Mouse (Mus musculus) layer of hippocampus, postnatal 10 days (tissue): Measurements from ENCODE around the gene Rnf169. TPM values are rescaled to one million over a fixed set of nuclear protein-coding genes. Genes with fewer than 3 reads are reported as not detected.

Experiments used
- DNase-seq, 2 experiments: peaks; one replicate each; pipeline ENCODE4 v3.0.0; 2021; ENCODE audit warnings: low spot score in 2 of 2
- long read RNA-seq: library from polyadenylated mRNA; stranded (forward); transcript quantifications from one replicate; pipeline ENCODE4 v2.0.0, GENCODE M21; 2023
- total RNA-seq, 2 experiments: library from RNA; stranded (reverse); gene quantifications; 2 replicates each; pipeline ENCODE4 v1.2.3; 2021

Rnf169 gene
- 10 to 100 TPM; 19.6 to 25.6 TPM for total RNA-seq
- long read RNA-seq, partial matches to known transcripts: 1 of 6 reads
- long read RNA-seq, other reads (novel, unspliced or antisense): 5 of 6 reads

DNA sequence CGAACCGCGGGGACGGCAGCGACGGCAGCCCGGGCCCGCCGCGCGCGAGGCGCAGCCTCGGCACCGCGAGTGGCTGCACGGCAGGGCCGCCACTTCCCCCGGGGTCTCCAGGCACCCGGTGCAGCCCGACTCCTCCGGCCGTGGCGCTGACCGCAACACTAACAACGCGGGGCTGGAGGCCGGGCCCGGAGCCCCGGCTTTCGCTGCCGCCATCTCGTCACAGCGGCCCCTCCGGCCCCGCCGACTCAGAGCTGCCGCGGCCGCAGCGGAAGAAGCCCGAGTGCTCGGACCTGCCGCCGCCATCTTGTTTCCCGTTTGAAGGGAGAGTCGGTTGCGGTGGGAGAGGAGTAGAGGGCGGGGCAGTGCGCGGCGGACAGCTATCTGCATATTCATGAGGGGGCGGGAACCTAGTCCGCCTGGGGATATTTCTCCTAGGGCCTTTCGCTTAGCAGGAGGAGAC is at the start of gene Rnf169:
TSS of gene Rnf169 (minus strand) at position 317 of the 460 bp plus-strand sequence.
- DNase-seq: peak; percentile 85 to 90

DNA sequence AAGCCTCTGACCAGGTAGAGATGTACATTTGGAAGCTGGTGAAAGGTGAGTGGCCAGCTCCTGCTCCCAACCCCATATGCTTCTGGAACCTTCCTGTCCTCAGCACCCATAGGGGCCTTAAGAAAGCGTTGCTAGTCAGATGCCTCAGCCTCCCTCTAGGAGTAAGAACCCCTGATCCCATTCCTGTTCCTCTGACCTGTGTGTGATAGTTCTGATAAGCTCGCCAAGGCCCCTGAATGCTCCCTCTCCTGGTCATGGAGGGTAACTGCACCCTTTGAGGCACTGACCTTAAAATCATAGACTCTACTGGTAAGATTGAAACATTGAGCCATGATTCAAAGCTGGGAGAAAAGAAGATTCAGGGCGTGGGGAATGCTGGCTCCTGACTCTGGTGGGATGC is 49.1 kb upstream of the Rnf169 start:
- DNase-seq: peak in 1 of 2 experiments; percentile 36

DNA sequence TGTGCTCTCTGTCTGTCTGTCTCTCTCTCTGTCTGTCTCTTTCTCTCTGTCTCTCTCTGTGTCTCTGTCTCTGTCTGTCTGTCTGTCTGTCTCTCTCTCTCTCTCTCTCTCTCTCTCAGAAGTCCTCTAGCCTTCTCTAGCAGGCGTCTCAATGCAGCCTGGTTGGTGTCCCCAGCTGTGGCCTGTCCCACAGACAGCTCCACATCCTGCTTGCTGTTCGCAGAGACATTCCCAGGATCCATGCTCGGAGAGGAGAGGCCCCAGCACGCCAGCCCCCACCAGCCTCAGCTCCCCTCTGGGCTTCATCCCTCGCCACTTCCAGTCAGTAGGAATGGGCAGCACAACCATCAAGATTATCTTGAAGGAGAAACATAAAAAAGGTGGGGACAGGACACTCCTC is 47.1 kb upstream of the Rnf169 start:
- no peak for DNase-seq

DNA sequence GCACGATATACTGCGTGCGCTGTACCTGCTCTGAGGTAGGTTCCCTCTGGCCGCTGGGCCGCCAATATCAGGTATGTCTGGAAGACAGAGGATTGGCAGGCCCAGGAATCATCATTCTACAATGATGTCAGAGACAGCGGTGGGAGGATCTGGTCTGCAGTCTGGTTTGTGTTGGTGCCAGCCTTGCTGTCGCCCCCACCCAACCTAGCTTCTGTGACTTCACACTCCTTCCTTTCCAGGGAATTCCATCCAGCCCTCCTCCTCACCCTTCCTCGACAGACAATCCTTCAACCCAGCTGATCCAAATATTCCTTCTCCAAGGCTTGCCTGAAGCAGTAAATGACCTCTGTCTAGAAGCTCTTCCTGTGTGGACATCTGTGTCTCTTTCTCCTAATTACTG is 36.8 kb upstream of the Rnf169 start:
- DNase-seq: no peak

DNA sequence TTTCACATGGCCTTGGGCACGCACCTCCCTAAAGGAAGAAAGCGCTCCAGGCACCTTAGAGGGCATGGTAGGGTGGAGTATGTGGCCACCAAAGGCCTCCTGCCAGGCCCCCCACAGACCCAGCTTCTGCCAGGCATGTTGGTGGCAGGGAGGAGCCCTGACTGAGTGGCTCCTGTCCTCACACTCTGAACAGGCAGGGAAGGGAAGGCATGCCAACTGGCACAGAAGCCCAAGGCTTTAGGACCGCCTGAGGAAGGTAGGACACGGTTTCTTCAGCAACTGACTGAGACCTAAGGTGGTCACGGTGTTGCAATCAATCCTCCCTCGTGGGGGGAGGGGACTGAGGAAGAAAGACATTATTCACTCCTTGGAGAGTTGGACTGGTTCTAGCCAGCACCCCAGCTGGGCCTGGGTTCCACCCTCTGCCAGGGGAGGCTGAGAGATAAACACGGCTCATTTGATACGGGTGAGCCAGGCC is 33.9 kb upstream of the Rnf169 start:
- DNase-seq: no peak

DNA sequence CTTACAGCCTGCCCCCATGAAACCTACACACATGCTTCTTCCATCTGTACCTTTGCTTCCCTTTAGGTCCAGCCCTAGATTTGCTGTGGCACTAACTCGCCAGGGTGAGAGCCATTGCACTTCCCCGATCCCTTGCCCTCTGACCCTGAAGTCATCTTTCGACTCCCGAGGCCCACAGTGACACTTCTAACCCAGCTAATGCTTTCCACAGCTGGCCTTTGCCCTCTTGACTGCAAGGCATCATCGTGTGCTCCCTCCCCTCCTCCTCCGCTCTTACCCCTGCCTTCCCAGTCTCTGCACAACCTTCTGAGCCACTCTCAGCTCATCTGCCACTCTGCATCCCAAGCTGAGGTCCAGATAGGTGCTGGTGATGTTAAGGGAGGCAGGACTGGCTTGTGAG is 32.3 kb upstream of the Rnf169 start:
- DNase-seq: no peak

DNA sequence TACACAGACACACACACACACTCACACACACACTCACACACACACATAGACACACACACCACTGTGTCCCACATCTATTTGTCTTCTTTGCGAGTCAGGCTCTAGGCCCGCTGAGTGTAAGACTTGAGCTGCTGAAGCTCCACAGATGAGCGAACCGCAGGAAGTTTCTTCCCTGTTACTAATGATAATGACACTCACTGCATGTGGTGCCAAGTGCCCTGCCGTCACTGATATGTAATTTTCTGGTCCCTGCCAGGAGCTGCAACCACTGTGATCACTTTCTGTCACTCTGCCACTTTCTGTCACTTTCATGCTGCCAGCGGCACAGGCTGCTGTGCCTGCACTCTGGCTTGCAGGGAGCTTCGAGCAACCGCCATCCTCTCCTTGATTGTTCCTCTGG is 31.8 kb upstream of the Rnf169 start:
- no peak for DNase-seq

DNA sequence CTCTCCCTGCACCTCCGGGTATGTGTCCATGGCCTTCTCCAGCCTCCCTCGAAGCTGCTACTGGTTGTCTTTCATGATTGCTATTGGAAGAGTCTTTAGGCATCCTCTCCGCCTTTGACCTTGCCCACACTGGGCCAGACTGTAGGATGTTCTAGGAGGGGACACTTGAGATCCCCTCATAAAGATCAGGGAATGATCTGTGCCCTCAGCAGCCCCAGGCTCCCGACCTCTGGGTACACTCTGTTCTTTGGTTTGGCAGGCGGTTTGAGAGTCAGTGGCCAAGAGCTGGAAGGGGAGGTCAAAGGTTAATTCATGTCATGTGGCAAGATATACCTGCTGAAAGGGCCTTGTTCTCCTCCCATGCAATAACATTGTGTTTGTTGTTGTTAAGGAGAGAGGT is 30.5 kb upstream of the Rnf169 start:
- DNase-seq: no peak

DNA sequence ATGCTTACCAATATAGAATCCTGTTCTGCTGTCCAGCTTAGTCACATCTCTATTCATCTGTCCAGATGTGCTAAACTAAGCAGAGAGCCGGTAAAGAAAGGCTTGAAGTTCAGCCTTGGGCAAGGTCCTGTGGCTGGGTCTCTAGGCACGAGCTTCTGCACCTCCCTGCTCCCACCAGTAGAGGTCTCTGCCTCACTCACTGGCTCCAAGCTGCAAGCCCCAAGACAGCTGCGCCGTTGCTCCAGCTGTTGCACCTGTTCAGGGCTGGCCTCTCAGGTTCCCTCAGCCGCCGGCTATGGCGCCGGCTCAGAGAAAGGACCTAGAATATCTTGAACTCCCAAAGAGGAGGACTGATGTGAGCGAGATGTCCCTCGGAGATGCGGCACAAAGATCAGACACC is 29.4 kb upstream of the Rnf169 start:
- peak; percentile 65 to 75 for DNase-seq

DNA sequence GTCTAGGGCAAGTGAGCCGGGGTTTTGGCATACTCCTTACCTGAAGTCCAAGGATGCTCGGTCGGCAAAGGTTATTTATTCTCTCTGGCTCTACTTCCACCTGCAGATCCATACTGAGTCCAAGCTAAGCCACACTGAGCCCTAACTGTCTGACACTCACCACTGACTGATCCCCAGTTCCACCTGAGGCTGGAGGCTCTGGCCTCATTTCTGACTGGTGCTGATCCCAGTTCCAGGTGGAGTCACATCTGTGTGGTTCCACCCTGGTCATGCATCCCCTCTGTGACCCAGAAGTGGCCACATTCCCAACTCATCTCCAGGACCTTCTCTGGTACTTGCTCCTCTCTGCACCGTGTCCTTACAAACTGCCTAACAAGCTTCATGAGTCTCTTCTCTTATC is 28.5 kb upstream of the Rnf169 start:
- DNase-seq: no peak

DNA sequence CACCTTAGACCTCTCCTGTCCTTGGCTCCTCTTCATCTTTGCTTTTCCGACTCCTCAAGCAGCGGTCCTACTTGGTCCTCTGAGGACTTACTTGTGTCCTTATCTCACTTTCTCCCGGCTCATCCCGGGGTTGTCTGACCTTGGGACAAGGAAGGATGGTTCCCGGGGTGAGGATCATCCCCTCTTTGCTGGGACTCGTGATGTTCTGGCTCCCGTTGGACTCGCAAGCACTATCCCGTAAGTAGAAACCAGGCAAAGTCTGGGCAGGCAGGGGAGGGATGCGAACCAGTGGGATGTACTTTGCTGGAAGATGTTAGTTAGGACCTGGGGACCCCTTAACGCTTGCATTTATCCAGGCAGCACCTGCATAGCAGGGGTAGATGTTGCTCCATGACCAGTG is 26.2 kb upstream of the Rnf169 start:
- DNase-seq: no peak

DNA sequence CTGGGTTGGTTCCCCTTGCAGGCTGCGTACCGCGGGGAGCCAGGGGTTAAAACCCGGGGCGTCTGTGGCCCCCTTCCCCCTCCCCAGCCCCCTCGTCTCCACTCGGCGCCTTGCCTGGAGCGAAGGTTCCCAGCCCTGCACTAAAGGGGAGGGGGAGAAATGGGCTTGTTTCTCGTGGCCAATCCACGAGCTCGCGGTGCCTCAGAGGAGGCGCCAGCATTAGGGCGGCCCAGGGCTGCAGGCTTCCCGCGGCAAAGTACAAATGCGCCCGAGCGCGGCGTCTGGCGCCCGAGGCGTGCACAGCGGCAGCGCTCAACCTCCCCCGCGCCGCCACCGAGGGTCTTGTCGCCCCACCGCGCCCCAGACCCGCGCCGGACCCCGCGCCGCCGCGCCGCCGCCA is 25.5 kb upstream of the Rnf169 start, which contains the start of gene Chrdl2:
TSS of gene Chrdl2 (plus strand) at position 383 of the 400 bp plus-strand sequence.
- DNase-seq: peak; percentile 42 to 58

DNA sequence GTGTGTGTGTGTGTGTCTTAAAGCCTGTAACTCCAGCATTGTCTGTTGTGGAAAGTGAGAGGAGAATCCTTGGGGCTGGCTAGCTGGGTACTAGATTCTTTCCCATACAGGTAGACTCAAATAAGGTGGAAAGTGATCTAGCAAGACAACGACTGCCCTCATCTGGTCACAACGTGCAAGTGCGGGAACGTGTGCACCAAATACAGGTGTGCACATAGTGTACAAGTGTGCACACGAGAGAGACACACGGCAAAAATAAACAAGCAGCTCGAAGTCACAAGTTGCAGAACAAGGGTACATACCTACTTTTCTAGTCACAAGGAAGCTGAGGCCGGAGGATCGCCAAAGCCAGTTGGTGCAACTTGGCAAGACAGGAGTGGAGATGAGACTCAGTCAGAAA is 23.5 kb upstream of the Rnf169 start:
- DNase-seq: peak in 1 of 2 experiments; percentile 27

DNA sequence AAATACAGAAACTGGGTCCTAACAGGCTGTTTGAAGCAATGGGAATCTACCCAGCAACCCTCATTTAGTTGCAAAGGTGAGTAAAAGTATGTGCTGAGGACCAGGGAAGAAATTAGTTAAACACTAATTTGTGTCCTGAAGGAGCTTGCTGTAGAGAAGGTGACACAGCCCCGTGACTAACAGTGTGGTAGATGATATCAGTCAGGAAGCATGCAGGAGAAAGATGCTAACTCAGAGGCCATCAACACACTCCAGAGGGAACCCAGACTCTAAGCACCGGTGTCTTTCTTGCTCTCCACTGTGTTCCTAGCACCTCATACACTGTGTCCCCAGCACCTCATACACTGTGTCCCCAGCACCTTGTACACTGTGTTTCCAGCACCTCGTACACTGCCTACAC is 18.4 kb upstream of the Rnf169 start:
- DNase-seq: no peak

DNA sequence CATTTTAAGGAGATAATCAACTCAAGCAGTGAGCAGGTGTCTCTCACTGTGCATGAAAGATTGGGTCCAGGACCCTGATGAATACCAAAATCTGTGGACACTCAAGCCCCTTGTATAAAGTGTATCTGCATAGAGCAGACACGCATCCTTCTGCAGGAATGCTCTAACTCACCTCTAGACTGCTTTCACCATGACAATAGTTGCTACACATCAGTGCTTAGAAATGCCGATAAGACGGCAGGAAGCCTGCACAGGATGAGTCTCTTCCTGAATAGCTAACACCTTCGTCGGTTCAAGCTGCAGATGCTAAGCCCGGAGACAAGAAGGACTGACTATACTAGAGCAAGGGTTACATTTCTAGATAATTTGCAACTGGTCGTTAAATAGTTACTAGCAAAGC is 14.9 kb upstream of the Rnf169 start:
- DNase-seq: no peak

DNA sequence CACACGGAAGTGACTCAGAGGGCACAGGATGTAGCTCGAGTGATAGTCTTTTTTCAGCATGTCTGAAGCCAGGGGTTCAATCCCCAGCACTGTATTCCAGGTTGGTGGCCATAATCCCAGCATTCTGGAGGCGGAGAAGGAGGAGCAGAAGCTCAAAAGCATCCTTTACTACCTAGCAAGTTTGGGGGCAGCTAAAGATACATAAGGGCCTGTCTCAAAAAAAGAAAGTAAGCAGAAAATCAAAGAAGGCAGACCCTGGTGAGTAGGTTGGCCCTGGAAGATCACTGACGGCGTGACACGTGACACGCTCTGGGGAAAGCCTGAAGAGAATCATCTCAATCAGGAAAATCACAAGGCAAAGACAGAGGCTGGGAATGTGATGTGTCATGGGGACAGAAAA is 12.9 kb upstream of the Rnf169 start:
- DNase-seq: no peak

DNA sequence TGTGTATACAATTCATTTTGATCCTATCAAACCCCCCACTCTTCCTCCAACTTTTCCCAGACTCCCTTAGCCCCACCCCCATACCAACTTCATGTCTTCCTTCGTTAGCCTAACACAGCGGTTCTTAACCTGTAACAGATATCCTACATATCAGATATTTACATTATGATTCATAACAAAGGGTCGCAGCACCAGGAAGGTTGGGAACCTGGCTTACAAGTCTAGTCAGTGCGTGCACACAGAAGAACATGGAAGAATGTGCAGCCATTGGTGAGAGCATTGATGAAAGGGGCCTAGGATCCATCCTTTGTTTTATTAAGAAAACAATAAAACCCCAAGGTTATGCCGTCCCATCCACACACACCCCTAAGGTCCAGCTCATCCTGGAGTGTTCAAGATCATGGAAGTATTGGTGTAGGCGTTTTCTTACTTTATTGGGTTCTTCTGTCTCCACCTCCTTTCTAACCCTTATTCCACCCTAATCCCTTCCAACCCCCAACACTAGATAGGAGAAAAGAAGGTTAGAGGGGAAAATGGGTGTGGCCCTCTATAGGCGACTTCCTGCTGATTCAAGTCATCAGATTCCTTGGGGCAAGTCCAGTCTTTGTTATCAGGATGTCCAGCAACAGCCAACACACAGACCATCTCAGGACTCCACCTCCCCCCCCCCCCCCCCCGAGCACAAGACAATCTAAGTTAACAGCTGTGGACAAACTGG is 10.9 kb upstream of the Rnf169 start:
- no peak for DNase-seq

DNA sequence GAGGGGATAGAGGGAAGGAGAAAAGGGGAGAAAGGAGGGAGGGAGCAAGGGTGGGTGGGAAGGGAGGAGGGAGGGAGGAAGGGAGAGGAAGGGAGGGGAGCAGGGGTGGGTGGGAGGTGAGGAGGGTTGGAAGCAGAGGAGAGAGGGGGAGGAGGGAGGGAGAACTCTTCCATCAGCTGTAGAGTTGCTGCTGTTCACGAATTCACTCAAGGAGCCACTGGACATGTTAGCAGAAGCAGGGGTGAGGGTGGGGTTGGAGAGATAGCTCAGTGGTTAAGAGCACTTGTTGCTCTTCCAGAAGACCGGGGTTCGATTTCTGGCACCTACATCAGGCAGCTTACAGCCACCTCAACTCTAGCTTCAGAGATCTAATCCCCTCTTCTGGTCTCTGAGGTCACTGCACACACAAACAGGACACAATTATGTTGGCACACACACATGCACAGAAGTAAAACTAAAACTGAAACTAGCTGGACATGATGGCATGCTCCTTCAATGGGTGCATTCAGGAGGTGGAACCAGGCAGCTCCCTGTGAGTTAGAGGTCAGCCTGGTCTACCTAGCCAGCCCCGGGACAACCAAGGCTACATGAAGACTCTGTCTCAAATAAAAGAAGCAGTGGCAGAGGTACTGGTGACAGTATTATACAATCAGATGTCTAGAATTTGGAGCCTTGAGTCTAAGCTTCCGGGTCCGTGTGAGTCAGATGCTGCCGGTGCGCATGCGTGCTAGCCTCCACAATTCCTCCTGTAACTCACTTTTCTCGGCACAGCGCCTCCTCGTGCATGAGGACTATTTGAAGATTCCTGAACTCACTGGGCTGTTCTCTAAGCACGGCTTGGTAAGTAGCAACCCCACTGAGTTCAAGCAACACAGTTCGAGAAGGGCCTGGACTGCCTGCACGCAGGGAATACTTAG is 9.9 kb upstream of the Rnf169 start:
- peak in 1 of 2 experiments; percentile 24 for DNase-seq

DNA sequence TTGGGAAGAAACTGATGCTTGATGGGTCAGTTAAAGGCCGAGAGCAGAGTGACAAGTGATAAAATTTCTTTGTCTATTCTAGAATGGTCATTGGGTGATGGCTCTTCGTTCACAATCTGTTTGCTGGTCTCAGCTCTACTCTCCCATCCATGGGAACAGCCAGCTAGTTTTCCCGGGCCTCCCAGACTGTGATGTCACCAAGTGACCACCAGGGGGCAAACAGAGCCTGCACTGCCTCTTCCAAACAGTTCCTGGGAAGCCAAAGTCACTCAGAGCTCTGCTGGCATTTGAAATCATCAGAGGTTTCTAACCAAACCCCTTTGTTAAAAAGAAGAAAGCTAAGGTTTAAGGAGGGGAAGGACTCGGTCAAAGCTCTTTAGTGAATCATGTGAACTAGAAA is 8.5 kb upstream of the Rnf169 start:
- DNase-seq: peak; percentile 81 to 86

DNA sequence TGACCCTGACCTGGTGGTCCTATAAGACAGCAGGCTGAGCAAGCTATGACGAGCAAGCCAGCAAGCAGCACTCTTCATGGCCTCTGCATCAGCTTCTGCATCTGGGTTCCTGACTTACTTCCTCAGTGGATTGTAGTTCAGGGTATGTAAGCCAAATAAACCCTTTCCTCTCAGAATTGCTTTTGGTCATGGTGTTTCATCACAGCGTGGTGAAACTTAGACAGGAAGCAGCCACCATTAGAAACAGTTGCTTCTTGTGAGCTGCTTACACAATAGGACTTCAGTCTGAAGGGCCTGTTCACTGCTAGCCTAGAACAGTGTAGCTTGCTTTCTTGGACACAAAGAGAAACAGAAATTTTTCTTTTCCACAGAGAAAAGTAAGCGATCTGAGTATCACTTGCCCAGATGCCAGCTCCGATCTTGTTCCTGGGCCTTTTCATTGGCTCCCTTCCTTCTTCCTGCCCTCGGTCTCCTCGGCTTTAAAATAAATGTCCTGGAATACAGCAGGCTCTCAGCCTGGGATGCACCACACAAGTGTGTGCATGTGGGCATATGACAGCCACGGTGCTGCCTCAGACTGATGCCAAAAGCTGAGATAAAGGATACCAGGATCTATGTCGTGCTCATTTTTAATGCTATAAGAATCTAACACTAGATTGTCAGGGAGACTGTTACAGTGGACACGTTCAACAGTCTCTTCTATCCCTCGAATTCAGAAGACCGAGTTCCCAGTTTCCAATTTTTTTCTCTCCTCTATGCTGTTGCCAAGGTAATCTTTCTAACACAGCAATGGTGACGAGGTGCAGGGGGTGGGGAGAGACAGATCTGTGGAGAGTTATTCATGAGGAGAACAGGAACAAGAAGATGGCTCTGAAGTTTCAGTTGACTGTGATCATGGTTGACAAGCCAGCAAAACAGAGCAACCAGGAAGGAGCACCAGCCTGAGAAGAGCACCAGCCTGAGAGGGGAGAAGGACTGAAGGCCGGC is 2.3 kb upstream of the Rnf169 start:
- peak in 1 of 2 experiments; percentile 31 for DNase-seq

DNA sequence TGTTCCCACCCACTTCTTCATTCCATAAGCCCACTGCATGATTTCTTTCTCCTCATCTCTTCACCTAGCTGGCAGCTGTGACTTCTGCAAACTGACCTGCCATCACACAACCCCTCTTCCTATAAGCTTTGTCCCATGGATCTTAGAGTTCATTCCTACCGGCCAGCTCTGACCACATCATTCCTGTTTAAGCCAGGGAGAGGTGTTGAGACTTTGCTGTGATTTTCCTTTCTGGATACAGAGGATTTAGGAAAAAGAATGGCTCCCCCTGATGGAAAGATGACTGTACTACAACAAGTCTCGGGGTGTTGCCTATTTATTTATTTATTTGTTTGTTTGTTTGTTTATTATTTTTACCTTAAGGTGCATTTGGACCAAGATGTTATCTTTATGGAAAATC is 1.1 kb upstream of the Rnf169 start:
- DNase-seq: peak in 1 of 2 experiments; percentile 22
